Mouse (Mus musculus) mouse embryonic stem cell (cell line): ENCODE measurements at regions not wholly inside any gene's neighbourhood (a gene's known extent, or its start where the extent isn't known, plus 50 kb on each side); places are given as distances from the start of the nearest gene placed in this dataset.

Experiments
- in situ Hi-C, 2 experiments: fragments of 300-500 bp; cut with MboI; formaldehyde crosslinking; loops; 1 replicate in 1 of 2; 3 replicates in 1 of 2; pipeline ENCODE4 v1.14.3; 2019 to 2020; ENCODE audit warnings: low sequenced_read_pairs in 2 of 2, low pct_unique_long_range_greater_than_20kb in 1 of 2, mixed read lengths in 1 of 2; ENCODE audit not compliant: unreplicated experiment in 1 of 2

DNA sequence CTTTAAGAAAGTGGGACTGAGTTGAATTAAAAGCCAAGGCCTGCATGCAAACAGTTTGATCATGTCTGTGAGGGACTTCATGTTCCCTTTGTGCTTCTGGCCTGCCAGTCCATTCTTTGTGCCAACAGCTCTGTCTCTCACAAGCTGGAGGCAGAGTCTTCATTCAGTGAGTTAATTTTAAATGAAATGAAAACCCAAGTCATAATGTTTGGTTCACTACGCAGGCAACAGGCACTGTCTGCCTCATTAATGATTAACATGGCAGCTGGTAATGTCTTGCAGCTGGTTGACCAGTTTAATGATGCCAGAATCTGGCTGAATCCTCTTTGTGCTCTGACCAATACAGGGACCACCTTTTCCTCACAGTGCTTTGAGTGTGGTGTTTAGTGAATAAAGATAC is 380.6 kb downstream of the Sec16b start:
- in situ Hi-C loops: no loop called here

DNA sequence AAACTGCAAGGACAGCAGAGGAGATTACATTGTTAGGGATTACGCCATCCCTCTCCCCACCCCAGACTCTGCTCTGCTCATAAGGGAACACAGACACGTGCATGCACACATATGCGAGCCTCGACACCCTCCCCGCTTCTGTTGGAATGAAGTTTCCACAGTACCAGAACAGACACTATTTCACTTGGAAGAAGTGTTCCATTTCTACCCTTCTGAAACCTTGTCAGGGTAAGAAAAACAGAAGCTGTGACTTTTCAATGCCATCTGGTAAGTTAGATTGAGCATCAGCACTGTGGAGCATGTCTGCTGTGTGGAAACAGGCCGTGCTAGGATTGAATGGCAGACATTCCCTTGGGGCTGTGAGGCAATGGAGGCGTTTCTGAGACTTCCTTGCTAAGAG is 382.0 kb downstream of the Sec16b start:
- in situ Hi-C loops: no loop called here

DNA sequence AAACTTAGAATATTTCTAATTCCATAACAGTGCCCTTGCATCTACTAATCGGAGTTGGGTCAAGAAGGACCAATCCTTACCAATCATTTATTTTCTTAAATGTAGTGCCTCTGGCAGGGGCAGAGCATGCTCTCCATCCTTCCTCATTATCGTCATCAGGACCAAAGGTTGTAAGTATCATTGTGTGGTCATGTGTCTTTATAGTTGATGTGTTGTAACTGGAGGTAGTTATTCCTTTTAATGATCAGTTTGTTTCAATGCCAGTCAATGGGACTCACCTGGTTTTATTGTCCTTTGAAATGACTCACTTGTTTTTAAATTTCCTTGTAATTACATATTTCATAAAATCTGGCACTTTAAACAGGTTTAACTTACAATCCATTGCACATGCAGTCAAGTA is 399.6 kb downstream of the Sec16b start:
- in situ Hi-C loops: no loop called here

DNA sequence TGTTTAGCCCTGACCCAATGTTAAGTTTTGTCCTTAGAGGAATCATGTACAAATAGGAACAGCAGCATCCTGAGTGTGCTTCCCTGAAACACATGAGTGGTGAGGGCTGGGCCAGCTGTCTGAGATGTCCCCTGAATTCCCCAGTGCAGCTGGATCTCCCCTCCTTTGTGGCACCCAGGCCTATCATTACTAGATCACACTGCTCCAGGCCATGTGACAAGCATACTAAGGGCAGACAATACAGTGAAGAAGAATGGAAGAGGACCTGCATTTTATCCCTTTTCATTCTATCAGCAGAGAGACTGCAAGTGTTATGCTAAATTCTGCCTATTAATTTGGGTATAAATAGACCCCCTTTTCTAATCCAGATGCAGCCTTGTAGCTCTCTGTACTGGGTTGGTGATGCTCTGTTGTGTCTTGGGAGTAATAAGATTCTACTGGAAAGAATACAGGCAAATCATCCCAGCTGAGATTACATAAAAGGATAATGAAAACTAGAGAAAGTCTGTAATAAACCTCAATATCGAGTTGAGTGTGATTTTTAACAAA is 418.3 kb downstream of the Brinp2 start:
- in situ Hi-C loops: no loop called here

DNA sequence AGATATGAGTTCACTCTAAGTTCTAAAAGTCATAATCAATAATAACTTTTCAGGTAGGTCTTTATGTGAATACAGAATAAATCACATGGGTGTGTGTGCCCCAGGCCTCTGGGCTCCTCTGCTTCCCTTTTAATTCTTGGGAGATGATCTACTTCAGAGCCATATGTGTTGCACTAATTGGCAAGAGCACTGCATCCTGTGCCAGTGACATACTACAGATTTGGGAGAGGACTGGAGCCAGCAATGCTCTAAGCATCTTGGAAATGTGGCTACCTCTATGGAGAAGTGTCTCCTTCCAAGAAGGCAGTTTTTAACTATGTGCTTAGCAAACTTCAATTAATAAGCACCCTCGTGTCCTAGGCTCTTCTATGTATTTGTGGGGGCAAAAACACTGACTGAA is 416.6 kb downstream of the Brinp2 start:
- in situ Hi-C loops: no loop called here

DNA sequence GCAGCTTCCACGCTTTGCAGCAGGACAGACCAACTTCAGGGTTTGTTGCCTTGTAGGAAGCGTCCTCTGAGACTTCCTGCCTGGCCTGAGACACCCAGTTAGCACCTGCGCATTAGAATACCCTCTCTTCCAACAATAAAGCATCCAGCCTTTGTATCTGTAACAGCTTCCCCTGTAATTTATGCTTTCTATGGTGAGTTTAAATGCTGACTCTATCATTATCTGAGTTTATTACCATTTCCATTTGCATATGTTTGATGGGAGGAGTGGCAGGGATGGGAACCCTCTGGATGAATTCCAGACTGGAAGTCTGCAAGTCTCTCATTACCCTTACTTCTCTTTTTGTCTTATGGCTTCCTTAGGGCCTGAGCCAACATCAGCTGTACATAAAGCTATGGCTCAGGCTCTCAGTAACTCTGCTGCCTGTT is 415.8 kb downstream of the Brinp2 start:
- in situ Hi-C loops: no loop called here

DNA sequence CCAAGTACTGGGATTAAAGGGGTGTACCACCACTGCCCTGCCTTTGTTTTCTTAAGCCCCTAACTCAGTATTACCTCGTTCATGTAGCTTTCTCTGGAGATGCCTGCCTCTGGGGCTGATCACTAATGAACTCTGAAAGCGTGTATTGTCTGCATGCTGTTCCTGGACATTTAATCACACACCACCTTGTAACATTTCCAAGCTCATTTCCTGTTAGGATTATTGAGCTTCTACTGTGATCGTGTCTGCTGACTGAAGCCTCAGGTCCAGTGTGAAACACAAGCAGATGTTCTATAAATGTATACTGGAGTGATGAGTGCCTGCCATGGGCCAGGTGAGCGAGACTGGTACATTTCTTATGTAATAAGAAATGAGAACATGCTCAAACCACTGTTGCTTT is 398.6 kb downstream of the Brinp2 start:
- in situ Hi-C loops: no loop called here

DNA sequence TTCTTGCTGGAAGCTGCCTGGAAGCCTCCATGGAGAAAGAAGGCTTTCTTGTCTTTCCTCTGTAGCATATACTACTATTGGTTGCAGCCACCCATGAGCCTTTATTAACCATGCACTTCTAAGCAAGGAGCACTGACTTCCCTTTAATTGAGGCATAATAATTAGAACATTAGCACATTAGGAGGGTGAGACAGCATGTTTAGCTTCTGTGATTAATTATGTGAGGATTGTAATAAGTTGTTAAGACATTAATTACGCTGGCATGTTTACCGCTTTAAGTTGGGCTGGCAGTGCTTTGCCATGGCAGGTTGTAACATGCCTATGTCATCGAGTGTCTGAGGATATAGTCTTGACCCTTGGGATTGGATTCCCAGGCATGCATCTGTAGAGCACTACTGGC is 391.7 kb downstream of the Brinp2 start:
- in situ Hi-C loops: no loop called here

DNA sequence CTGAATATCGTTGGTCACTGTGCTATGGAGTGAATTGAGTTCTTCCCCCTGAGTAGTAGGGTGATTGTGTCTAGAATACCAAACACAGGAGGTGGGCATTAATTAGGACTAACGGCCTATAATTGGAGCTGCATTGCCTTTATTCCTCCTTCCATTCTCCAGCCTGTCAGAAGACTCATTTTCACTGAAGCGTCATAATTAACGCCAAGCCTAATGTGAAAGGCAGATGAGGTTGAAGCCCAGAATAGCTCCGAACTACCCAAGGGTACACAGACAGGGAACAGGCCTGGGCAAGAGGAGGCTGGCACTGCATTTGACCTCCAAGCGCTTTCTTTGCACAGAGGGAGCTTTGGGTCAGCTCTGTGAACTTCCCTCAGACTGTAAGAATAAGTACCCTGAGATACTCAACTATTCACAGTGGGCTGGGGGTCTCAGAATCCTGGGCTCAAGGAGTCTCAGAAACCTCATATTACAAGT is 386.5 kb downstream of the Brinp2 start:
- in situ Hi-C loops: no loop called here

DNA sequence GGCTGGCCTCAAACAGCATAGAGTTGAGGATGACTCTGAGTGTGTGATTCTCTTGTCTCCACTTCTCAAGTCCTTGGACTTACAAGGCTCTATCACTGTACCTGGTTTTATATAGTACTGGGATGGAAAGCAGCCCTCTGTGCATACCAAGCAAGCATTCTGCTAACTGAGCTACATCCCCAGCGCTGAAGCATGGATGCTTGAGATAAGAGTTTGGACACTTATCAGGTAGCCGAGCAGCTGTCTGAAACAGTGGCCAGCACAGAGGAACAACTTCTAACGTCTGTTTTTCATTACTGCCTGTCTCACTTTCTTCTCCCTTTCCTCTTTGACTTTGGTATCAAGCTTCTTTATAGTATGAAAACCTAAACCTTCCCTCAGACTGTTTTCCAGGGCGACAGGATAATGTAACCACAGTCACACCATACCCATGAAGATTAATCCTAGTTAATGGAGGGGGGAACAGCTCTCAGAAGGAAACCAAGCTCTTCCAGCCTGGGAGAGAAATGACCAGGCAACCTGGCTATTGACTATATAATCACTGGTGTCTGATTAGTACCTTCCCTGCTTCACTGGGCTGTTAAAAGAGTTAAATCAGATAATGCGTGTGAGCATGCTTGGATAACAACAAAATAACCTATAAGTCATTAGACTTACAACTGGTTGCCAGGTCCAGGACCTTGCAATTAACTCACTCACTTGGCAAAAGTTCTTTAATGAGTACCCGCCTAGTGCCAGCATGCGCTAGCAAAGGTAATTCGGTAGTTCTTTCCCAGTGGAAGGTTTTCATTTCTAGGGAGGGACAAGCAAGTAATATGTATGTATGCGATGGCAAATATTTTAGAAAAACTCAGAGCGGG is 382.5 kb downstream of the Brinp2 start:
- in situ Hi-C loops: no loop called here

DNA sequence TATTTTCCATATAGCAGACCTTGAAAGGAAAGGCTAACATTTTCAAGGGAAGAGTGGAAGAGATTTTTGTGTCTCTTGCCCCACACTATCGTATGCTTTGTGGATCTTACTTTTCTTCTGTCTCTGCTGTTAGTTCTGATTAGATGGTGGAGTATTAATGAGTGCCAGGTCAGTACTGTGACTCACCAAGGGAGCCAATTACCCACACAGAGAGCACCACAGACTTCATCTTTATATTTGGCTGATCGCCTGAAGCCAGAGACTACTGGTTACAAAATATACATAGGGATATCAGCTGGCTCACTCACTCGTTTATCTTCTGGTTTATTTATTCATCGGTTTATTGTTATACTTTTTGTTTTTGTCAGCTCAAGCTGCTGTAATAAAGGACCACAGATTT is 381.5 kb downstream of the Brinp2 start:
- in situ Hi-C loops: no loop called here

DNA sequence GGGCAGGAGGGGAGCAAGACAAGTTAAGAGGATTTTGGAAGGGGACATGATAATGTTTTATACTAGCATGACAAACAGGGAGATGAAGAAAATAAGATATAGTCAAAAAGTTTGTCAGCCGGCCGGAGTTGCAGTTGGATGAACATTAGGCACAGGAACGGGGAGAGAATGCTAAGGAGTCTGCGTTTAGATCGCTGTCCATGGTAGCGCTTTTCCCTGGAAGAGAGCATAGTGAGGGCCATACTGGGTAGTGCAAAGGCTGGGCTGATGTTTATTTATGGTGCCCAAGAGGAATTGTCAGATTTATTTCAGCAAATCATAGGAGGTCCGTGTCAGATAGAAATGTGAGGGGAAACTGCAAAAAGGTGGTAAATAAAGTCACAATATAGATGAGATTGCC is 337.0 kb downstream of the Brinp2 start:
- in situ Hi-C loops: no loop called here

DNA sequence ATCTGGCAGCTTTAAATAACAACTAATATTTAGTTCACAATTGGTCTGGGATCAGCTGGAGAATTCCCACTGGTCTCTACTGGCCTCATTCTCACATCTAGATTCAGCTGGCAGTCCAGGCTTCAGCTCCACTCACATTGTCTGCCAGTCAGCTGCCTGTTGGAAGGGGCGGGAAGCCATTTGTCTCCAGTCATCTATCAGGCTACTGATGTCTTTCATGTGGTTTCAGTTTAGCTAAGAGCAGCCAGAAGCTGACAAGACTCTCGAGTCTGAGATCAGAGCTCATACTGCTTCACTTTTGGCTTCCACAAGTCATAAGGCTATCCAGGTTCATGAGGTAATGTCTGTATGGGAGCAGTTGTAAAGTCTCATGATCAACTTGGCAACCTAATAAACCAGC is 316.4 kb downstream of the Brinp2 start:
- in situ Hi-C loops: no loop called here

DNA sequence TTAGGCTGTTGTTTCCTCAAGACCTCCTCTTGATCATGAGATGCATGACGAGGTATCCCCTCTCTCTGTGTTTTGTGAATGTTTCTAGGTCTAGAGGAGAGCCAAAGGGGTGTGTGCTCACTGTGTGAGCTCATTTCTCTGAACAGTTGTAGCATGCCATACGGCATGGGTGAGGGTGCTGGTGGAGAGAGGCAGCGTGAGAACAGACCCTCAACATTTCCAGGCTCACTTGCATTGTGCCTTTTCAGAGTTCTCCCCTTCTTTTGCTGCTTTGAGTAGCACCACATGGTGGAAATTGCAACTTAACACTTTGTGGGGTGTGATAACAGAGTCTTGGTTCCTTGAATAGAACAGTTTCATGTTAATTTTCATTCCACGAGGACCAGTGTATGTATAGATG is 315.8 kb downstream of the Brinp2 start:
- in situ Hi-C loops: no loop called here

DNA sequence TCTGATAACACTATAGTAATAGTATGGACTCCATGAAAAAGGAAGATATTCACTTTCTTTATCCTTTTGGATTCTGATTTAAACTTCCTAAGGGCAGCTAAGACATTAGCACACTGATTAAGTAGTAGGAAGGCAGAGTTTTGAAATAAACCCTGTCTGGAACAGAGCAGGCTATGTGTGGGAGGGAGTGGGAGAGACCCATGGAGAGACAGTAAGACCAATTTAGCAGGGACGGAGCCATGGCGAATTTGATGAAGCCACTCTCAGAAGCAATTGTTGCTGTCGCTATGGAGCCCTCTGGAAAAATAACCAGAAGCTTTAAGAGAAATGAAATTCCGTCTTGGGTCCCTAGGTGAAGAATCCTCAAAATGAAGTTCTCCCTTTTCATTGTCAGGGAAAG is 303.5 kb downstream of the Brinp2 start:
- in situ Hi-C loops: loop anchor here in 1 of 2 experiments (25.0 kb wide), 1 partner anchor 210 kb away; no protein-coding TSS in a partner anchor

DNA sequence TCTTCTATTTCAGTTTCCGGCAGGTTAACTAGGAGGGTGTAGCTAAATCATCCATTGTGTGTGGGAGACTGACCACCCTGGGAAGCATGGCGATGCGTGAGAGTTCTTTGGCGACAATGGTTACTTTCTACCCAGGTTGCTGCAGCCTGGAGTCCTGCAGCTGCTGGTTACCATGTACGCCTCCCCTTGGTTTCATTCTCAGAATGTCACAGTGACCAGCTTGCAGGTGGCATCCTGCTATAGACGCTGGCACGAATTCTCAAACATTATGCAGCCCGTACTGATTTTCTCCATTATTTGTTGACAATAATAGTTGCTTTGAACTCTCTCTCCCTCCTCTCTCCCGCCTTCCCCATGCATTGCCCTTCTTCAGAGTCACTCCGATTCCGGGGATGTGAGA is 301.2 kb downstream of the Brinp2 start:
- in situ Hi-C loops: loop anchor here in 1 of 2 experiments (25.0 kb wide), 1 partner anchor 207 kb away; no protein-coding TSS in a partner anchor

DNA sequence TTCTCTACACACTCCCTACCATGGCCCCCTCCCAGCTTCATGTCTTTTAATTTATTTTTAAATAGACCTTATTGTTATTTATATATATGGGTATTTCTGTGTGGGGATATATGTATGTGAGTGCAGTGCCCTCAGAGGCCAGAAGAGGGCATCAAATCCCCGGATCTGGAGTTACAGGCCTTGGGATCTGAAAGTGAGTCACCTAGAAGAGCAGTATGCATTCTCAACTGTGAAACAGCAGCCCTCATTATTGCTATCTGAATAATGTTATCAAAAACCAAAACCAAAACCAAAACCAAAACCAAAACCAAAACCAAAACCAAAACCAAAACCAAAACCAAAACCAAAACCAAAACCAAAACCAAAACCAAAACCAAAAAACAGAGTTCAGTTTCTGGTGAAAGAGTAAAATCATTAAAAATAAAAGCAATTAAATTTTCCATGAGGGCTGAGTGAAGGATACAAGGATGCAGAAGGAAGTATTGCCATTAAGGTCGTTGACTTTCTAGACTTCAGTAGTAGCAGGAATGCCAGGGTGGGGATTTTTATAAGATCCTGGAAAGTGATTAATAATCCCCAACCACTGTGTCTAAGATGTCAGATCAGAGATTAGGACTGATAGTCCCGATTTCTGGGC is 299.0 kb downstream of the Brinp2 start:
- in situ Hi-C loops: loop anchor here in 1 of 2 experiments (25.0 kb wide), 1 partner anchor 205 kb away; no protein-coding TSS in a partner anchor

DNA sequence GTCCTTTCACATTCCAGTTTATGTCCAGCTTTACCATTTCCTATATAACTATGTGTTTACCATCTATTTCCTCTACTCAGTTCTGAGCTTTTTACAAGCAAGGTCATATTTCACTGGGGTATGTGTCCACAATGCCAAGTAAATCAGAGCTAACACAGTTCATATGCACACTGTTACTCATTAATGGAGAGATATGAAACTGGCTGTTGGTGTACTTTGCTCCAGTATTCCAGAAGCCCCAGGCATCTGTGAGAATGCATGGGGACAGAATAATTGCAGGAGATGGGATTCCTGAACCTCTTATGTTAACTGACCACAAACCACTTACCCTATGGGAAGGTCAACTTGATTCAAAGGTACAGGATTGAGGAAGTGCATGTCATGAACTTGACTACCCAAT is 298.3 kb downstream of the Brinp2 start:
- in situ Hi-C loops: loop anchor here in 1 of 2 experiments (25.0 kb wide), 1 partner anchor 205 kb away; no protein-coding TSS in a partner anchor

DNA sequence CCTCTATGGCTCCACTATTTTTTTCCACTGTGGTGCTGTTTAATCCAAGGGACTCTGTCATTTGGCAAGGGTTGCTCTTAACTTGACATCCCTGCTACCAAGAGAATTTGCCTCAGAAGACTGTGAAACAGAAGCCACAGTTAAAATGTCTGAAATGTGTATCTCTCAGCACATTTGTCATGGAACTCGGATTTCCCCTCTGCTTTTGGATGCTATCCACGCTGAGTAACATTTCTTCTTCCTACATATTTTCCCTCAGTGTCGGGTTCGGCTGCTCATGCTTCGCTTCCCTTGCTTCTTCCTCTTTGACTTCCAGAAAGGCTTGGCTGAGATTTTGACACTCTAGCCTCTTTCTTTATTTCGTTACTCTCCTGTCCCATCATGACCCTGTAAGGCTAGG is 294.1 kb downstream of the Brinp2 start:
- in situ Hi-C loops: loop anchor here in 1 of 2 experiments (25.0 kb wide), 1 partner anchor 200 kb away; no protein-coding TSS in a partner anchor
